Mouse (Mus musculus): ENCODE measurements around the gene Srpk2.

DNA sequence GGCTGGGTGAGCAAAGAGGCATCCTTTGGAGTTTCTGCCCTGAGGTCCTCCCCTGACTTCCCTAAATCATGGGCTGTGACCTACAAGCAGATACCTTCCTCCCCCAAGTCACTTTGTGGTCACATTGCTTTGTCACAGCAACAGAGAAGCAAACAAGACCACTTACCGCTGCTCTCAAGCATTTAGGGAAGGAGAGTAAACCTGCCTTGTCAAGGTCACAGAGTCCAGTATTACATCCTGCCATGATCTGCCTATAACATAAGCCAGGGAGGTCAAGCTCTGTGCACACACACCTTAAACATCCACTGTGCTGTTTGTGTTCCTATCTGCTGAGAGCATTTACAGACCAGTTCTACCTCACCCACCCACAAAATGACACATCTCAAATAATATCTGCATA lies 86.4 kb downstream of the Srpk2 start:
- TF ChIP-seq CTCF (IDR thresholded peaks at IDR 0.05; ENCODE audit: control insufficient read depth, insufficient read depth, insufficient read length) (no peak), MYOD1 (IDR thresholded peaks at IDR 0.05; ENCODE audit: control insufficient read depth, insufficient read length, low read depth) (no peak), USF1 (IDR thresholded peaks at IDR 0.05; ENCODE audit: low read depth) (no peak), MAX (IDR thresholded peaks at IDR 0.05) (no peak)
